Mouse (Mus musculus) gastrocnemius, postnatal 25 days (tissue): ENCODE measurements around the gene Aurkaip1. TPM values are rescaled to one million over a fixed set of nuclear protein-coding genes. Genes with fewer than 3 reads are reported as not detected.
A peak's percentile ranks its signal among the peaks of the same experiment; 100 is the strongest.

Experiments used
- DNase-seq: peaks from one replicate; pipeline ENCODE4 v3.0.0; 2022
- microRNA-seq, 2 experiments: library from miRNA; unstranded; fragments of <30 nt; microRNA quantifications; one replicate each; pipeline ENCODE4 v1.2.0; 2021; ENCODE audit warnings: borderline replicate concordance in 2 of 2
- total RNA-seq, 2 experiments: library from RNA; stranded (reverse); gene quantifications; 1 replicate in 1 of 2; 2 replicates in 1 of 2; pipeline ENCODE4 v1.2.3; 2021

The Aurkaip1 gene
- total RNA-seq, 2 experiments from 2014 or later, result 68.4 to 70.9 TPM

GRCm38 (mm10) chr4:155851951-155852411, 20.9 kb downstream of the Aurkaip1 start:
- no peak for DNase-seq

GRCm38 (mm10) chr4:155853421-155853820, 22.3 kb downstream of the Aurkaip1 start:
- DNase-seq, result no peak

GRCm38 (mm10) chr4:155854991-155855390, 23.9 kb downstream of the Aurkaip1 start:
- DNase-seq, result no peak

- DNase-seq, result peak; percentile 3
These were observed 25.0 kb downstream of the Aurkaip1 start for GRCm38 (mm10) chr4:155856071-155856470.

GRCm38 (mm10) chr4:155856881-155857280, 25.8 kb downstream of the Aurkaip1 start:
- no peak for DNase-seq

- no peak for DNase-seq
These were observed 28.2 kb downstream of the Aurkaip1 start for GRCm38 (mm10) chr4:155859318-155859717.

GRCm38 (mm10) chr4:155861787-155862186, 30.7 kb downstream of the Aurkaip1 start:
- no peak for DNase-seq

GRCm38 (mm10) chr4:155863001-155863400, 31.9 kb downstream of the Aurkaip1 start, which contains the start of gene Tas1r3:
Tas1r3 (minus strand) TSS chr4:155863362.
- DNase-seq, result no peak

- DNase-seq, result no peak
These were observed 37.7 kb downstream of the Aurkaip1 start for GRCm38 (mm10) chr4:155868614-155869298.

- DNase-seq, result peak; percentile 97
These were observed 38.4 kb downstream of the Aurkaip1 start, which contains the start of the genes Cptp and Ints11 for GRCm38 (mm10) chr4:155869317-155870033. Cptp (minus strand) TSS chr4:155869440. Ints11 (plus strand) TSS chr4:155869546.

GRCm38 (mm10) chr4:155871404-155871803, 40.3 kb downstream of the Aurkaip1 start:
- no peak for DNase-seq

Small RNAs within 50 kb of the gene (microRNA-seq; reads per million reads assigned to microRNA genes)
- 0 reads per million in 2 experiments for gene Gm27743

Other genes starting within 250 kb of the Aurkaip1 start
- 1 to 10 TPM; 3.7 TPM for gene Slc35e2, start 229.9 kb upstream of the Aurkaip1 start, total RNA-seq
- 10 to 100 TPM; 25.9 to 26.1 TPM for gene Cdk11b, start 206.4 kb upstream of the Aurkaip1 start, total RNA-seq
- gene Gm10563, start 185.9 kb upstream of the Aurkaip1 start, total RNA-seq, result not detected
- 1 to 10 TPM; 3.0 to 5.0 TPM for gene Mmp23, start 177.9 kb upstream of the Aurkaip1 start, total RNA-seq
- 10 to 100 TPM; 14.4 to 14.5 TPM for gene Mib2, start 162.1 kb upstream of the Aurkaip1 start, total RNA-seq
- 1 to 10 TPM; 1.5 to 1.7 TPM for gene Fndc10, start 136.9 kb upstream of the Aurkaip1 start, total RNA-seq
- 10 to 100 TPM; 32.4 to 36.3 TPM for gene Ssu72, start 126.5 kb upstream of the Aurkaip1 start, total RNA-seq
- gene Tmem240, start 96.5 kb upstream of the Aurkaip1 start, total RNA-seq, result under 1 TPM; 0.26 to 0.27 TPM
- 10 to 100 TPM; 26.3 to 31.4 TPM for gene Atad3a, start 70.2 kb upstream of the Aurkaip1 start, total RNA-seq
- gene Vwa1, start 56.6 kb upstream of the Aurkaip1 start, total RNA-seq, result 1 to 10 TPM; 5.0 to 5.4 TPM
- gene Tmem88b, start 45.4 kb upstream of the Aurkaip1 start, total RNA-seq, result under 1 TPM; 0.88 to 0.92 TPM
- not detected for gene Ankrd65, start 40.8 kb upstream of the Aurkaip1 start, total RNA-seq
- 10 to 100 TPM; 45.1 to 47.7 TPM for gene Mrpl20, start 28.4 kb upstream of the Aurkaip1 start, total RNA-seq
- 10 to 100 TPM; 20.4 to 26.6 TPM for gene Ccnl2, start 18.8 kb upstream of the Aurkaip1 start, total RNA-seq
- 10 to 100 TPM; 37.5 to 37.6 TPM for gene Mxra8, start 8.4 kb downstream of the Aurkaip1 start, total RNA-seq
- gene Dvl1, start 16.1 kb downstream of the Aurkaip1 start, total RNA-seq, result 100 to 1,000 TPM in 1 of 2 experiments, 10 to 100 TPM in 1; 100.0 to 103 TPM
- under 1 TPM in 1 of 2 experiments, not detected in 1; 0.11 TPM for gene Tas1r3, start 32.1 kb downstream of the Aurkaip1 start, total RNA-seq
- 10 to 100 TPM; 15.6 to 16.6 TPM for gene Cptp, start 38.2 kb downstream of the Aurkaip1 start, total RNA-seq
- gene Ints11, start 38.3 kb downstream of the Aurkaip1 start, total RNA-seq, result 10 to 100 TPM; 14.1 to 17.9 TPM
- 10 to 100 TPM; 10.2 to 11.2 TPM for gene Pusl1, start 60.5 kb downstream of the Aurkaip1 start, total RNA-seq
- gene Acap3, start 60.5 kb downstream of the Aurkaip1 start, total RNA-seq, result 10 to 100 TPM in 1 of 2 experiments, 1 to 10 TPM in 1; 7.2 to 10.4 TPM
- 10 to 100 TPM; 50.2 to 50.8 TPM for gene Ube2j2, start 112.6 kb downstream of the Aurkaip1 start, total RNA-seq
- 10 to 100 TPM; 14.7 to 16.1 TPM for gene C1qtnf12, start 131.0 kb downstream of the Aurkaip1 start, total RNA-seq
- 1 to 10 TPM; 1.2 to 1.6 TPM for gene B3galt6, start 161.4 kb downstream of the Aurkaip1 start, total RNA-seq
- 10 to 100 TPM; 67.0 to 79.3 TPM for gene Sdf4, start 161.6 kb downstream of the Aurkaip1 start, total RNA-seq
- gene Tnfrsf4, start 182.6 kb downstream of the Aurkaip1 start, total RNA-seq, result under 1 TPM; 0.51 to 0.80 TPM
- gene Tnfrsf18, start 194.9 kb downstream of the Aurkaip1 start, total RNA-seq, result not detected
- gene Ttll10, start 228.1 kb downstream of the Aurkaip1 start, total RNA-seq, result not detected